Mouse (Mus musculus) spleen, adult 2 months (tissue): ENCODE results near the gene Uvssa.
A peak's percentile ranks its signal among the peaks of the same experiment; 100 is the strongest.

Source experiments
- CTCF ChIP-seq: fragments of 200-500 bp; IDR thresholded peaks from 2 replicates; pipeline ENCODE4 v1.5.1; 2011; ENCODE audit warnings: mild to moderate bottlenecking, inconsistent platforms; ENCODE audit not compliant: insufficient read depth, insufficient read length, insufficient replicate concordance; ENCODE audit errors: extremely low read depth
- POLR2A ChIP-seq: fragments of 200-500 bp; IDR thresholded peaks from 2 replicates; pipeline ENCODE4 v1.6.1; 2011; ENCODE audit warnings: low read depth, low read length, inconsistent platforms

DNA sequence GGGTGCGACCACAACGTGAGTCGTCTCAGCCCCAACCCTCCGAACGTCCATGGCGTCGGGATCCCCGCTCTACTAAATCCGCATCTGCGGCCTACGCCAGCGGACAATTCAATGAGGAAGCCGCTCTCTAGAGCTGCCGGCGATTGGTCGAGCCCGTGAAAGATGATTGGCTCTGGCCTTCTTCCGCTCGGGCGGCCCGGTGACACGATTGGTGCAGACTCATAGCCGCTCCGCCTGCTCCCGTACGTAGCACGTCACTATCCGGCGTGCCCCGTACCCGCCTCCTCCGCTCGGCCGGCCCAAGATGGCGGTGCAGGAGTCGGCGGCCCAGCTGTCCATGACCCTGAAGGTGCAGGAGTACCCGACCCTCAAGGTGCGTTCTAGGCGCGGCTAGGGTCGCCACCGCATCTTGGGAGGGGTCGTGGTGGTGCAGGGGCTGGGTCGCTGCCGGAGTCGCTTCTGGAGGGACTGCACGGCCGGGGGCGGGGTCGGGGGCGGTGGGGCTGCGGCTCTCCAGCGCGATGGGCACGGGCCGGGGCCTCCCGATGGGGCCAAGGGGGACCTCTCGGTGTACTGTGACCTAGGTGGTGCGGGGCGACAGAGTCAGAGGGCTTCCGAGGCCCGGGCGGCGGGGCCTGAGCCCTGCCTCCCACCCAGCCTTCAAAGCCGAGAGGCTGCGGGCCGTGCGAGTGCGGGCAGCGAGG, 42.9 kb upstream of the Uvssa start, which contains the start of gene Maea:
- TF ChIP-seq CTCF (no peak), POLR2A (peak; percentile 85)
